Mouse (Mus musculus) 3T3-L1 (cell line): Measurements from ENCODE around the gene Slc5a3.
"Not testable (repeated sequence)": the region's sequence is repeated elsewhere in the genome, so short reads cannot be mapped to it uniquely, and the experiment has no call there.

Experiments
- DNase-seq: peaks from one replicate; pipeline ENCODE4 v3.0.0-alpha.2; 2015; ENCODE audit warnings: low read depth, low spot score

The Slc5a3 gene

GRCm38 (mm10) chr16:92062832-92063231, 4.7 kb downstream of the Slc5a3 start:
- DNase-seq = peak; percentile 44

GRCm38 (mm10) chr16:92064801-92065200, 6.7 kb downstream of the Slc5a3 start:
- DNase-seq = peak; percentile 41

GRCm38 (mm10) chr16:92070338-92070737, 12.2 kb downstream of the Slc5a3 start:
- DNase-seq = no peak

- no peak for DNase-seq
Measured at GRCm38 (mm10) chr16:92076797-92077196, 18.7 kb downstream of the Slc5a3 start.

- no peak for DNase-seq
Measured at GRCm38 (mm10) chr16:92083771-92084453, 25.8 kb downstream of the Slc5a3 start.

GRCm38 (mm10) chr16:92089225-92089624, 31.1 kb downstream of the Slc5a3 start:
- no peak for DNase-seq

GRCm38 (mm10) chr16:92091876-92092275, 33.8 kb downstream of the Slc5a3 start:
- no peak for DNase-seq

- DNase-seq = no peak
Measured at GRCm38 (mm10) chr16:92098351-92099051, 40.4 kb downstream of the Slc5a3 start.

- no peak for DNase-seq
Measured at GRCm38 (mm10) chr16:92099598-92099997, 41.5 kb downstream of the Slc5a3 start.

GRCm38 (mm10) chr16:92100111-92100510, 42.0 kb downstream of the Slc5a3 start:
- no peak for DNase-seq

GRCm38 (mm10) chr16:92102115-92102514, 44.0 kb downstream of the Slc5a3 start:
- no peak for DNase-seq

GRCm38 (mm10) chr16:92102931-92103330, 44.8 kb downstream of the Slc5a3 start:
- not testable (repeated sequence) for DNase-seq

- peak; percentile 47 for DNase-seq
Measured at GRCm38 (mm10) chr16:92103572-92104331, 45.6 kb downstream of the Slc5a3 start.

- no peak for DNase-seq
Measured at GRCm38 (mm10) chr16:92104332-92104590, 46.1 kb downstream of the Slc5a3 start.

GRCm38 (mm10) chr16:92104951-92105350, 46.8 kb downstream of the Slc5a3 start:
- no peak for DNase-seq

GRCm38 (mm10) chr16:92105631-92106030, 47.5 kb downstream of the Slc5a3 start:
- DNase-seq = peak; percentile 70

GRCm38 (mm10) chr16:92107346-92107745, 49.2 kb downstream of the Slc5a3 start:
- DNase-seq = no peak

GRCm38 (mm10) chr16:92114706-92115241, 56.7 kb downstream of the Slc5a3 start:
- peak; percentile 38 for DNase-seq

- no peak for DNase-seq
Measured at GRCm38 (mm10) chr16:92115611-92116421, 57.7 kb downstream of the Slc5a3 start.

- DNase-seq = peak; percentile 66
Measured at GRCm38 (mm10) chr16:92117337-92118209, 59.5 kb downstream of the Slc5a3 start.
